Mouse (Mus musculus): ENCODE measurements at regions not wholly inside any gene's neighbourhood (a gene's known extent, or its start where the extent isn't known, plus 50 kb on each side); places are given as distances from the start of the nearest gene placed in this dataset.

GRCm38 (mm10) chr6:120614526-120614925 is 51.6 kb upstream of the Cecr2 start:
- CTCF ChIA-PET, result no interaction called here

GRCm38 (mm10) chr6:120612346-120612745 is 53.8 kb upstream of the Cecr2 start:
- in situ Hi-C loops (cut with MboI; ENCODE audit: low pct_unique_long_range_greater_than_20kb), result no loop called here
- ChIA-PET POLR2A (no interaction called here), CTCF (no interaction called here)
- DNase-seq (ENCODE audit: low read depth, low spot score) (no peak), ATAC-seq (no peak)
- TF ChIP-seq CTCF (IDR thresholded peaks at IDR 0.05), result no peak
- H3K27me3 ChIP-seq, result no peaks in the 10 kb centered on the region

More at GRCm38 (mm10) chr6:120614526-120614925, 51.6 kb upstream of the Cecr2 start:
- H3K27me3 ChIP-seq, result no peaks in the 10 kb centered on the region
- DNase-seq (ENCODE audit: low read depth, low spot score), result no peak
- no peak for TF ChIP-seq CTCF (IDR thresholded peaks at IDR 0.05)
- POLR2A ChIA-PET, result no interaction called here
- in situ Hi-C loops (cut with MboI; ENCODE audit: low pct_unique_long_range_greater_than_20kb), result no loop called here
- ATAC-seq, result no peak

- ChIA-PET POLR2A (no interaction called here), CTCF (no interaction called here)
- in situ Hi-C loops (cut with MboI; ENCODE audit: low pct_unique_long_range_greater_than_20kb), result no loop called here
- DNase-seq (ENCODE audit: low read depth, low spot score), result no peak
- no peak for ATAC-seq
- TF ChIP-seq CTCF (IDR thresholded peaks at IDR 0.05), result no peak
- no peaks in the 10 kb centered on the region for H3K27me3 ChIP-seq
Observed at GRCm38 (mm10) chr6:120609858-120610257, 56.3 kb upstream of the Cecr2 start.

GRCm38 (mm10) chr6:120605471-120605870 is 60.7 kb upstream of the Cecr2 start:
- no peak for DNase-seq (ENCODE audit: low read depth, low spot score)
- TF ChIP-seq CTCF (IDR thresholded peaks at IDR 0.05), result no peak
- ATAC-seq, result no peak
- in situ Hi-C loops (cut with MboI; ENCODE audit: low pct_unique_long_range_greater_than_20kb), result no loop called here
- POLR2A ChIA-PET, result no interaction called here
- CTCF ChIA-PET, result no interaction called here
- no peaks in the 10 kb centered on the region for H3K27me3 ChIP-seq

- TF ChIP-seq CTCF (IDR thresholded peaks at IDR 0.05), result no peak
- no peaks in the 10 kb centered on the region for H3K27me3 ChIP-seq
- ChIA-PET POLR2A (interaction anchor here (0.6 to 1.3 kb wide), 2 partner anchors 13 to 186 kb away, joined by 3 read pairs; no protein-coding TSS in a partner anchor), CTCF (interaction anchor here (1.2 to 1.8 kb wide), 2 partner anchors 12 to 71 kb away, joined by 3 to 8 read pairs; no protein-coding TSS in a partner anchor)
- DNase-seq (ENCODE audit: low read depth, low spot score) (no peak), ATAC-seq (no peak)
- in situ Hi-C loops (cut with MboI; ENCODE audit: low pct_unique_long_range_greater_than_20kb), result no loop called here
Observed at GRCm38 (mm10) chr6:120604020-120604958, 61.9 kb upstream of the Cecr2 start.

- peak; percentile 51 for TF ChIP-seq CTCF (IDR thresholded peaks at IDR 0.05)
- ATAC-seq (no peak), DNase-seq (ENCODE audit: low read depth, low spot score) (no peak)
- no peaks in the 10 kb centered on the region for H3K27me3 ChIP-seq
- in situ Hi-C loops (cut with MboI; ENCODE audit: low pct_unique_long_range_greater_than_20kb), result no loop called here
- POLR2A ChIA-PET, result interaction anchor here (1.3 kb wide), 1 partner anchor 14 kb away, joined by 3 read pairs; no protein-coding TSS in a partner anchor
- CTCF ChIA-PET, result interaction anchor here (1.2 to 1.8 kb wide), 2 partner anchors 11 to 72 kb away, joined by 3 to 8 read pairs; no protein-coding TSS in a partner anchor
Observed at GRCm38 (mm10) chr6:120603454-120603853, 62.7 kb upstream of the Cecr2 start.

- no peak for ATAC-seq
- in situ Hi-C loops (cut with MboI; ENCODE audit: low pct_unique_long_range_greater_than_20kb), result no loop called here
- no peak for TF ChIP-seq CTCF (IDR thresholded peaks at IDR 0.05)
- H3K27me3 ChIP-seq, result no peaks in the 10 kb centered on the region
- no peak for DNase-seq (ENCODE audit: low read depth, low spot score)
- POLR2A ChIA-PET, result no interaction called here
- CTCF ChIA-PET, result no interaction called here
Observed at GRCm38 (mm10) chr6:120600376-120600775, 65.8 kb upstream of the Cecr2 start.

- DNase-seq (ENCODE audit: low read depth, low spot score), result no peak
- in situ Hi-C loops (cut with MboI; ENCODE audit: low pct_unique_long_range_greater_than_20kb), result no loop called here
- no peak for ATAC-seq
- H3K27me3 ChIP-seq, result no peaks in the 10 kb centered on the region
- POLR2A ChIA-PET, result no interaction called here
- CTCF ChIA-PET, result no interaction called here
- TF ChIP-seq CTCF (IDR thresholded peaks at IDR 0.05), result no peak
Observed at GRCm38 (mm10) chr6:120598471-120598870, 67.4 kb upstream of the Hdhd5 start.

GRCm38 (mm10) chr6:120597887-120598286 is 66.8 kb upstream of the Hdhd5 start:
- in situ Hi-C loops (cut with MboI; ENCODE audit: low pct_unique_long_range_greater_than_20kb), result no loop called here
- no peaks in the 10 kb centered on the region for H3K27me3 ChIP-seq
- DNase-seq (ENCODE audit: low read depth, low spot score) (no peak), ATAC-seq (no peak)
- no peak for TF ChIP-seq CTCF (IDR thresholded peaks at IDR 0.05)
- ChIA-PET POLR2A (no interaction called here), CTCF (no interaction called here)

GRCm38 (mm10) chr6:120596717-120597116 is 65.6 kb upstream of the Hdhd5 start:
- in situ Hi-C loops (cut with MboI; ENCODE audit: low pct_unique_long_range_greater_than_20kb), result no loop called here
- no peak for TF ChIP-seq CTCF (IDR thresholded peaks at IDR 0.05)
- CTCF ChIA-PET, result no interaction called here
- POLR2A ChIA-PET, result no interaction called here
- no peaks in the 10 kb centered on the region for H3K27me3 ChIP-seq
- ATAC-seq, result no peak
- no peak for DNase-seq (ENCODE audit: low read depth, low spot score)

- DNase-seq (ENCODE audit: low read depth, low spot score) (no peak), ATAC-seq (no peak)
- no peaks in the 10 kb centered on the region for H3K27me3 ChIP-seq
- in situ Hi-C loops (cut with MboI; ENCODE audit: low pct_unique_long_range_greater_than_20kb), result no loop called here
- no peak for TF ChIP-seq CTCF (IDR thresholded peaks at IDR 0.05)
- CTCF ChIA-PET, result interaction anchor here (2.8 kb wide), 1 partner anchor 12 kb away, joined by 11 read pairs; no protein-coding TSS in a partner anchor
- POLR2A ChIA-PET, result no interaction called here
Observed at GRCm38 (mm10) chr6:120594463-120594862, 63.3 kb upstream of the Hdhd5 start.

All from Patski (cell line).